Mouse (Mus musculus): Measurements from ENCODE around the gene Noc3l. TPM values are rescaled to one million over a fixed set of nuclear protein-coding genes. Genes with fewer than 3 reads are reported as not detected.

Gene Noc3l
- polyA plus RNA-seq, 1 experiment: 13.1 TPM

DNA sequence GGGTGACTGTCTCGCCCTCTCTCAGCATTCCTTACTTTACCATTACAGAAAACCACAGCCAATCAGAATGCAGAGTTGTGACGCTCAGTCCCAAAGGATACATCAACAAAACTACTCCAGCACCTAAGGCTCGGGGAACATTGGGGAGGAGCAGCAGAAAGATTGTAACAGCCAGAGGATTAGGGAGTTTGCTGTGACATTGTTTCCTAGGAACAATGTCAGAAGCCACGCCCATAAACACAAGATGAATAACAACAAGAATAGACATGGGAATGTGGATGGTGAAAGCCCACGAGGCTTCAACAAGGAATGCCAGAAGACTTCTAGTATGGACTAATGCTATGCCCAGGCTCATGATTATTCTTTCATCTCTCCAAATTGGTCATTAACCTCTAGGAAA, 61.0 kb downstream of the Noc3l start:
- DNase-seq (ENCODE audit: low read depth): no peak
- no peak for TF ChIP-seq CTCF (IDR thresholded peaks at IDR 0.05; ENCODE audit: borderline replicate concordance, extremely low read depth, insufficient read depth, insufficient read length)
- no peak for TF ChIP-seq POLR2A (IDR thresholded peaks at IDR 0.05; ENCODE audit: borderline replicate concordance, extremely low read depth, insufficient read depth, insufficient read length, poor library complexity, severe bottlenecking)

DNA sequence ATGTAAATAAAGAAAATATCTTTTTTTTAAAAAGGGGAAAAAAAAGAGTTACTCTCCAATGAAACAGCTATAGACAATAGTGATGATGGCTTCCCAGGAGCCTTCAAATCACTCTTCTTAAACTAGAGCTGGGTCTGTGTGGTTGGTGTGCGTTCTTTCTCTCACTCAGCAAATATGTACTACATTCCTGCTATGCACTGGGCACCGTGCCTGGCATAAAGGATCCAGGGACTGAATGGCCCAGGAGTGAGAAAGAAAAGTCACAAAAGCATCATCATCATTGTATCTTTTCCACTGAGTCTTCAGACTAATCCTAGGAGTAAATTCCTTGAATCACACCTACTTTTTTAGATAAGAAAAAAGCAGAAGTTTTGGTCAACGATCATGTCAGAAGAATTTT, 61.9 kb downstream of the Noc3l start:
- DNase-seq (ENCODE audit: low read depth): no peak
- no peak for TF ChIP-seq CTCF (IDR thresholded peaks at IDR 0.05; ENCODE audit: borderline replicate concordance, extremely low read depth, insufficient read depth, insufficient read length)
- TF ChIP-seq POLR2A (IDR thresholded peaks at IDR 0.05; ENCODE audit: borderline replicate concordance, extremely low read depth, insufficient read depth, insufficient read length, poor library complexity, severe bottlenecking): no peak

DNA sequence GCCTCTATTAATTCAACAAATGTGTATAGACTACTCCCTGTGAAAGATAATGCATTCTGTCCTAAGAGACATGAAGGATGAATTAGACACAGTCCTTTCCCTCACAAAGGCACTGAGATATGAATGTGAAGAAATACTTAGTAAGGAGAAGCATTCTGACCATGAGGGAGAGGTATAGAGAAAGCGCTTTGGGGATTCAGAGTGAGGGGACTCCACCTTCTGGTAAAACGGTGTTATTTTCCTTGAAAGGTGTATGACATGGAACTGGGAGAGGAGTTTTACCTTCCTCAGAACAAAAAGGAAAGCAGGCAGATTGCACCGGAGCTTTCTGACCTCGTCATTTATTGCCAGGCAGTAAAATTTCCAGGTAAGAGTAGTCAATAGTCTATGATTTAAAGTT, 68.8 kb downstream of the Noc3l start:
- TF ChIP-seq CTCF (IDR thresholded peaks at IDR 0.05; ENCODE audit: borderline replicate concordance, extremely low read depth, insufficient read depth, insufficient read length) (no peak), POLR2A (IDR thresholded peaks at IDR 0.05; ENCODE audit: borderline replicate concordance, extremely low read depth, insufficient read depth, insufficient read length, poor library complexity, severe bottlenecking) (no peak)
- DNase-seq (ENCODE audit: low read depth): peak; percentile 20

DNA sequence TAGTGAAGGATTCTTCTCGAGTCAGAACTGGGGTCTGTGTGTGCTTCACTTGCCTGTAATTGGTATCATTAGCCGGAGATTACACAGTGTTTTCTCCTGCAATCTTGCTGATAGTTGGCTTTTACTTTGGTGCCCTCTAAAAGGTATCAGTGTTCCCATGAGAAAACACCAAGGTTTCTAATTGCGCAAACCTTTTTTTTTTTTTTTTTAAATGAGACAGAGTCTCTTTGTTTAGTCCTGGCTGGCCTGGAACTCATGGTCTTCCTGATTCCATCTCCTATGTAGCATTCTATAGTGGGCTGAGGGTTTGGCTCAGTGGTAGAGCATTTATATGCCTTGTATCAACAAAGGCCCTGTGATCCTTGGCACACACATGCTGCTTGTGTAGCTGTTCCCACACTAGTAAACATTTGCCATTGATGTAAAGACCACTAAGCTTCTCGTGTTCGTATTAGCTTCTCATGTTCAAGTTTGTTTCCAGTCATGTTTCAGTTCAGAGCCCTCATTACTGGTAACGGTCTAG, 72.5 kb downstream of the Noc3l start:
- no peak for TF ChIP-seq CTCF (IDR thresholded peaks at IDR 0.05; ENCODE audit: borderline replicate concordance, extremely low read depth, insufficient read depth, insufficient read length)
- TF ChIP-seq POLR2A (IDR thresholded peaks at IDR 0.05; ENCODE audit: borderline replicate concordance, extremely low read depth, insufficient read depth, insufficient read length, poor library complexity, severe bottlenecking): no peak
- peak; percentile 27 for DNase-seq (ENCODE audit: low read depth)

DNA sequence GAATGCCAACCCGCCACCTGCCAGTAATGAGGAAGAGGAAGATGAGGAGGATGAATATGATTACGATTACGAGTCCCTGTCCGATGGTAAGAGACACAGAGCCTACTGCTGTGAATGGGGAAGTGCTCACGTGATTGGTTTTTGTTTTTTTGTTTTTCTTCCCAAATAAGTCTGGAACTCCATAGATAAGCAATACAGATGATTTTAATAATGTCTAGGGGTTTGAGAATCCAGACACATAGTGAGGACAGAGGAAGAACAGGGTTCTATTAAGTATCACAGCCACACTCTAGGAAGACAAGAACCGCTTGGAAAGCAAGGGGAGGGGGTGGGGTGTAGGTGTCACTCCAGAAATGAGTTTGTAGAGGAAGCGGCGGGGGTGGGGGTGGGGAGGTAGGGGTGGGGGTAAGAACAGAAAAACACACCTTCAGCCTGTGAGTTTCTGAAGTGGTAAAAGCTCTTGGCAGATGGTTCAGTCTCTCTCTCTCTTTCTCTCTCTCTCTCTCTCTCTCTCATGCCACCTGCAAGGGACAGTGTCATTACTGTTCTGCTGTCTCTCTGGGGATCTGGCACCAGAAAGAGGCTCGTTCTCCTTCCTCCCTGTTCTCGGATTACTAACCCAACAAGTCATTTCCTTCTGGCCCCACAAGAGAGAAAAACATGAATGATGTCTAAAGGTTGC, 73.1 kb downstream of the Noc3l start:
- no peak for DNase-seq (ENCODE audit: low read depth)
- TF ChIP-seq POLR2A (IDR thresholded peaks at IDR 0.05; ENCODE audit: borderline replicate concordance, extremely low read depth, insufficient read depth, insufficient read length, poor library complexity, severe bottlenecking) (no peak), CTCF (IDR thresholded peaks at IDR 0.05; ENCODE audit: borderline replicate concordance, extremely low read depth, insufficient read depth, insufficient read length) (no peak)

DNA sequence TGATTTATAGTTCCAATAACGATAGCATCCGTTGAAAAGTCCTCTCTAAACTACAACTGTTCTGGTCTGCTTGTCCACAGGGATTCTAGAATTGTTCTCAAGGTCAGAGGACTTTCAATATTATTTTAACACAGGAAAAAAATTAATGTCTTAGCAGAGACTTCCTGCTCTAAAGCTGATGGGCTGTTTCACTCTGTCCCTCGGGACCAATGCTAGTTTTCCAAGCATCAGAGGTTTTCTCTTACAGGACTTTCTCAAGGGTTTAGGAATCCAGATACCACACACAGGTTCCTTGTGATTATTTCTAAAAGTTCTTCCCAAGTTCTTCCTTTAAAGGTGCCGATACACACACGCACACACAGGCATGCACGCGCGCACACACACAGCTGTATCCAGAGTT, 74.5 kb downstream of the Noc3l start:
- TF ChIP-seq POLR2A (IDR thresholded peaks at IDR 0.05; ENCODE audit: borderline replicate concordance, extremely low read depth, insufficient read depth, insufficient read length, poor library complexity, severe bottlenecking): no peak
- no peak for TF ChIP-seq CTCF (IDR thresholded peaks at IDR 0.05; ENCODE audit: borderline replicate concordance, extremely low read depth, insufficient read depth, insufficient read length)
- no peak for DNase-seq (ENCODE audit: low read depth)

Other genes starting within 250 kb of the Noc3l start
- gene Tbc1d12, start 17.3 kb upstream of the Noc3l start, polyA plus RNA-seq (2012; rRNA removed): 10.1 and 12.1 TPM in 2 replicates
- 11.2 and 18.0 TPM in 2 replicates for gene Hells, start 111.7 kb upstream of the Noc3l start, polyA plus RNA-seq (2012; rRNA removed)
- 0.08 and 0.14 TPM in 2 replicates for gene Cyp2c55, start 187.8 kb upstream of the Noc3l start, polyA plus RNA-seq (2012; rRNA removed)
- gene Cyp2c65, start 241.8 kb upstream of the Noc3l start, polyA plus RNA-seq (2012; rRNA removed): 0.12 TPM in 1 of 2 replicates, not detected in the other

Data from brain, embryonic 14.5 days (tissue).